Mouse (Mus musculus) stomach, postnatal 0 days (tissue): ENCODE data around the gene Cbarp.

Experiments used
- CTCF ChIP-seq: IDR thresholded peaks from 2 replicates; pipeline ENCODE4 v1.5.1; 2016; ENCODE audit warnings: antibody characterized with exemption, low read depth, mild to moderate bottlenecking, moderate library complexity
- EP300 ChIP-seq: optimal IDR thresholded peaks from 2 replicates; pipeline ENCODE3; 2016; ENCODE audit warnings: antibody characterized with exemption

GRCm38 (mm10) chr10:80098630-80099029 lies 42.0 kb downstream of the Cbarp start:
- TF ChIP-seq CTCF (no peak), EP300 (no peak)
